Mouse (Mus musculus) thymus, postnatal 10 days (tissue): ENCODE data around the gene Tas2r110.

Experiments used
- DNase-seq, 2 experiments: peaks; one replicate each; pipeline ENCODE4 v3.0.0; 2021; ENCODE audit warnings: low spot score in 2 of 2

Tas2r110 gene

DNA sequence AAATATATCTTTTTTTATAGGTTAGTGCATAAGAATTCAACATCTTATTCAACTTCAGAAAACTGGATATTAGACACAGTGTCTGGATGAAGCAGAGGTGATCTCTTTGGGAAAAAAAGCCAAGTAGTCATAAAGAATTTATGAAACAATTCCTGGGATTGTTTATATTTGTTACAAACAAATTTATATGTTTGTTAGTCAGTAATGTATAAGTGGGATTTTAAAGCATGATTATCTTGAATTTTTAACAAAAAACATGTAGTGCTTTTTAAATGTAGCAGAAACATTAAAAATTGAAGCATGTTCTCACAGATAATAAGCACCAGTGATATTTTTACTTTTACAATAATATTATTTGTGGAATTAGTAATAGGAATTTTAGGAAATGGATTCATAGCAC is at the start of gene Tas2r110:
Gene Tas2r110 (plus strand): TSS at position 301 of the 400 bp plus-strand sequence.
- no peak for DNase-seq

DNA sequence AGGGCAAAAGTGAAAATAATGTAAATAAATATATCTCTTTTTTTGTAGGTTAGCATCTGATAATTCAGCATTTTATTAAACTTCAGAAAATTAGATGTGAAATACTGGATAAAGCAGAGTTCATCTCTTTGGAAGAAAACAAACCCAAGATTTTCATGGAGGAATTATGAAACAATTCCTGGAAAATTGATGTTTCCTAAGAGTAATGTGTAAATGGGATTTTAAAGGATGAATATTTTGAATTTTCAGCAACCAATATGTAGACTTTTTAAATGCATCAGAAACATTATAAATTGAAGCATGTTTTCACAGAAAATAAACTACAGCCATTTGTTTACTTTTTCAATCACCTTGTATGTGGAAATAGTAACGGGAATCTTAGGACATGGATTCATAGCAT is 21.0 kb upstream of the Tas2r110 start, which contains the start of gene Tas2r123:
Gene Tas2r123 (plus strand): TSS at position 301 of the 400 bp plus-strand sequence.
- DNase-seq, result no peak

DNA sequence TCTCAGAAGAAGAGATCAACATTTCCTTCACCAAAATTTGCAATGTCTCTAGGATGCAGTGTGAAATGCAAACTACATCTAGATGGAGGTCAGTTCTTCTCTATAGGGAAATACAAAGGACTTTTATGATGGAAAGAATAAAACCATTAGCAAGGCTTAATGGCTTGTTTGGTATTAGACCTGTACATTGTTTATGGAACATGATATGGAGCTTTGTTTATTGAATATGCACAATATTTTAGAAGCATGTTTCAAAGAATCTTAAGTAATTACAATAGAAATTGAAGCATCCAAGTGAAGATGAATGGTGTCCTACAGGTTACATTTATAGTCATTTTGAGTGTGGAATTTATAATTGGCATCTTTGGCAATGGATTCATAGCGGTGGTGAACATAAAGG is 12.7 kb upstream of the Tas2r110 start, which contains the start of gene Tas2r116:
Gene Tas2r116 (plus strand): TSS at position 301 of the 400 bp plus-strand sequence.
- DNase-seq, result no peak

DNA sequence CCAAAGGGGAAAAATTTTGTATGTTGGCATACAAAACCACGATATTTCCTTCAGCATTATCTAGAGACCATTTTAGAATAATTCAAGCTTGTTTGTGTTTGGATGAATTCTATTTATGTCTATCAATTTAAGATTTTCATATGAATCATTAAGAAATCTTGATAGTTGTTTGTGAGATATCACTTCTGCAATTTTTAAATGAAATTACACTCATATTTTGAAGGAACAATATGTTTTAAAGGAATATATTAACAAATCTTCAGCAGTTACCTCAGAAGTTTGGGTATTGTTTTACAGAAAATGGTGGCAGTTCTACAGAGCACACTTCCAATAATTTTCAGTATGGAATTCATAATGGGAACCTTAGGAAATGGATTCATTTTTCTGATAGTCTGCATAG is 24.9 kb downstream of the Tas2r110 start, which contains the start of gene Tas2r113:
Gene Tas2r113 (plus strand): TSS at position 301 of the 400 bp plus-strand sequence.
- no peak for DNase-seq

DNA sequence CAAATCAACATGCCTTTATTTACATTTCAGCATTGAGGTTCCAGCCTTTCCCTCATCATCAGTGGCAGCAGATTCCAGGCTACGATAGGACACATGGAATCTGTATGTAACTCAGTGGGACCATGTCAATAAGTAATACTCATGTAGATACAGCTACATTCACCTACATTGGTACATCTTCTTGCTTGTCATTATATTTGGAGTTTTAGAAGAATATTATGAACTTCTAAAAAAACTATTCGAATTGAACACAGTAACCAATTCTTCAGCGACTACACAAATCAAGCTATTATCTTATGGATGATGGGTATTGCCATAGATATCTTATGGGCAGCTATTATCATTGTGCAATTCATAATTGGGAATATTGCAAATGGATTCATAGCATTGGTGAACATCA is 41.5 kb downstream of the Tas2r110 start, which contains the start of gene Tas2r125:
Gene Tas2r125 (plus strand): TSS at position 301 of the 400 bp plus-strand sequence.
- no peak for DNase-seq
